Mouse (Mus musculus): ENCODE data around the gene Cacul1.

DNA sequence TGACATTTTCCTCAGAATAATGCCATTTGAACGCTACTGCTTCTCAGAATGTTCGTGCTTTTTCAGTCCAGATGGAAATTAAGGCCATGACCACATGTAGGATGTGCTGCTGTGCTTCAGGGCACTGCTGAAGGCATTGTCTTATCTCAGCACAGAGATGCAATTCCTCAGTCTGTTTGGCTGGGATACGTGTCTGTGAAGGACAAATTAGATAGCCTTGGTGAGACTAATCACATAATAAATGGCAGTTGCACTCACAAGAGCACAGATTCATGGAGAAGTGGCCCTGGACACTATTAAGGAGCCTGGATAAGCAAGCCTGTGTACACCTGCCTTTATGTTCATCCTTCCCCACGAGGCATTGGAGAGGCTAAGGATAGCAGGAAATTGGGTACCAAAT is 83.7 kb downstream of the Cacul1 start:
- TF ChIP-seq CTCF (IDR thresholded peaks at IDR 0.05; ENCODE audit: borderline replicate concordance, control insufficient read depth, extremely low read depth, insufficient read depth, low read length, poor library complexity) (no peak), POLR2A (IDR thresholded peaks at IDR 0.05; ENCODE audit: control insufficient read depth, extremely low read depth, insufficient read depth, low read length, poor library complexity) (no peak)

Measured in thymus, adult 2 months (tissue).